Mouse (Mus musculus): ENCODE measurements around the gene Anp32b.

Anp32b gene

DNA sequence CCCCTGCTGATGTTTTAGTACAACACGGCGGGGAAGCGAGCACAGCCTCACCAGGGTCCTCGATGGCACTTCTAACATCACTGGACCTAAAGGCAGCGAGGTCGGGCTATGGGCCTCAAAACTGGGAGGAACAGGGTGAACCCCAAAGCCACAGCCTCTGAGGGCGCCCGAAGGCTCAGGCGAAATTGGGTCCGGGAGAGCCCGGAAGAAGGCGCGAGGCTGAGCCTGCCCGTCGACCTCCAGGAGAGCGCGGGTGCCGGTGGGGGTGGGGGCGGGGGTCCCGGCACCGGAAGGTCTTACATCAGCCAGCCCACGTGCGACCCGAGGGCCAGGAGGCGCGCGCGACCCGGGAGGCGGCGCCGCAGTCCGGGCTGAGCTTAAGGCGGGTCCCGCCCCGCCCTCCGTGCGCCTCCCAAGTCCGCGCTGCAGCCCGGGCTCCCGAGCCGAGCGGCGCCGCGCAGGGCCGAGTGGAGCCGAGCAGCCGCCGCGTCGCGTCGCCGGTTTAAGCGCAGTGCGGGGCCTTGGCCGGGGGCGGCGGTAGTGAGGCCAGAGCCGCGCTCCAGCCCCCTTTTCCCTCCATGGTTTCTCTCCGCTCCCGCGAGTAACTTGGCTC, at the start of gene Anp32b:
Gene Anp32b (plus strand): TSS at position 384 of the 613 bp plus-strand sequence.
- peak; percentile 88 for DNase-seq (ENCODE audit: low spot score)

DNA sequence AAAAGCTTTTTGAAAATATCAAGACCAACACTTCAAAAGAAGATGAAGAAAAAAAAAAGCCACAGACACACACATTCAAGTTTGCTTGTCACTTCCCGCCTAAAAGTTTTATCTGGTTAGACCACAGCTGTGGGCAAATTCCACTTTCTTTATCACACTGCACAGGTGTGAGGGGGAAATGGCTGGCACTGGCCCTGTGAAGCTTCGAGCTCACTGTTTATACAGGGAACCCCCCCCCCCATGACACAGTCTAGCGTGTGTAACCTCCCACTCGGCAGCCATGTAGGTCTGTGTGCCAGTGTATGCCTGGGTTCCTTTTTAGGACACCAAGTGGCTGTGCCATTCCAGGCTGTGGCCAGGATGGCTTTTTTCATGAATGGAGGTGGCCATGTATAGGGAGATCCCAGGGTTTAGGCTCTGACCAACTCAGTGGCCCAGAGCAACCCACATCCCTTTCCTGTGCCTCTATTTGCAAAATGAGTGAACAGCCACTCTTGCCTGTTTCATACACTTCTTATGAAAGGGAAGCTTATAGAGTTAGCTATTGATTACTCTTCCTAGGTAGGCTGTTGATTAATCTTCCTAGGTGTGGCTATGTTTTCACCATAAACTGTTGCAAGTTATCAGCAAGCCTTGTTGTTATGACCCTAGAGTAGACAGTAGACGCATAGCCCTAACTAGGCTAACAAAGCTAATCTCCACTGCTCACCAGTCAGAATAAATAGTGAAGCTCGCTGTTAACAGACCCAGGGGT, 46.5 kb upstream of the Anp32b start:
- no peak for DNase-seq (ENCODE audit: low spot score)

DNA sequence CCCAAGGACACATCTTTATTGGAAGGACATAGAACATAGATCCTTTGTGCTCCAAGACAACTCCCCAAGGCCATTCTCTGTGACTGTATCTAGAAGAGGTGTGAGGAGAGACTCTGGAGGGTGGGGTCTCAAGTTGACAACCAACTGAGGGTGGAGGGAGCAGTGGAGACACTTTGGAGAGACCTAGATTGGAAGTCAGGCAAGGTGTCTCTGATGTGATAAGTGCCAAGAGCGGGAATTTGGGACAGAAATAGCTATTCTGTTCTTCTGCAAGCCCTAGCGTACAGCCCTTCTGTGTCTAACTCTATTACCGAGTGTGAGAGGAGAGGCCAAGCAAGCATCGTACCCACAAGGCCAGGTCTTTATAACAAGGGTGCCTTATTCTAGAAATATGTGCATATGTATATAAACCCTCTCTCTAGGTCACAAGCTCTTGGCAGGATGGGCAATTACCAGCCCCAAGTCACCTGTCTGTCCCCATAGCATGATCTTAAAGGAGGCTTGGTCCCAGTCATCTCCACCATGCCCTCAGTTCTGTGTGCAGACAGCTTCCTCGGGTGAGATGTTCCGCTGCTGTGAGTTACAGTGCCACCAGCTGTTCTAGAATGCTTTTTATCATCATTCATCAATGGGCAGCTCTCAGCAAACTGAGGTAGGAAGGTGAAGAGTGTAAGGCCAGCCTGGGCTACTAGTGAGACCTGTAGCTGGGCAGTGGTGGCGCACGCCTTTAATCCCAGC, 43.6 kb upstream of the Anp32b start:
- DNase-seq (ENCODE audit: low spot score): no peak

DNA sequence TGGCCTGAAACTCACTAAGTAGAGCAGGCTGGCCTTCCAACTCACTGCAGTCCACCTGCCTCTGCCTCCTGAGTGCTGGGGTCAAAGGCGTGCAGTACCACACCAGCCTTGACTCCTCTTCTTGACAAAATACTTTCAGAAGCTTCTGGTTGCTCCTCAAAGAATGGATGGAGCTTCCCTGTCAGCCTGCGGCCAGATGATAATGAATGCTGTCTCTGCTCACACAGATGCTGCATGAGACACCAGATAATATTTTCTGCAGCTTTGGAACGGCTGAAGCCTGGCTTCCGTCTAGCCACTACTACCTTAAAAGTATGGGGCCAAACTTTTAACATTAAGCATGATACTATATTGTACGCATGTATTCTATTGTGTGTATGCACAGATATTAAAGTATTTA, 40.0 kb upstream of the Anp32b start:
- DNase-seq (ENCODE audit: low spot score): no peak

DNA sequence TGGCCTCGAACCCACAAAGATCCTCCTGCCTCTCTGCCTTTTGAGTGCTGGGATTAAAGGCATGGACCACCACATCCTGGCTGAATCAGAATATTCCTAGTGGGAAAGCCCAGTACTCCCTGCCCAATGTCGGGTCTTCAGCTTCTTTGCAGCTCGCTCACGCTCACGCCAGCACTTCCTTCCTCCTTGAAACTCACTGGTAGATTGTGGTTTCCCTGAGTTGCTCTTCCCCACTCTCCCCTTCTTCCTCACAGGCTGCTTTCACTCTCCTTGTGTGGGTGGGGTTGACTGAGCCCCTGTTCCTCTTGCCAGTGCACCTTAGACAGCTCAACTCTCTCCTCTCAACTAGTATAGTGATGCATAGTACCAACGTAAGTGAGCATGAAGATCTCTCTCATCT, 39.2 kb upstream of the Anp32b start:
- DNase-seq (ENCODE audit: low spot score): no peak

DNA sequence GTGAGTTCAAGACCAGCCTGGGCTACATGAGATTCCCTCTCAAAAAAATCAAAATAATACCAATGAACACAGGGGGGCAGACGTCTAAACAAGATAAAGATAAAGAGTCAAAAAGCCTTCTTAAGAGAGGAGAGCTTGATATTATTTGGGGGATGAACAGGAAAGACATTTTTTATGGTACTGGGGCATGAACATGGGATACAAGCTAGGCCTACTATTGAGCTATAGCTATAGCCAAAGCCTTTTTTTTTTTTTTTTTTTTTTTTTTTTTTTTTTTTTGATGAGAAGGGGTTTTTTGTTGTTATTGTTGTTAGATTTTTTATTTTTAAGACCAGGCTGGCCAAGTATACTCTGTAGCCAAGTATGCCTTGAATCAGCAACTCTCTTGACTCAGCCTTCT, 38.6 kb upstream of the Anp32b start:
- no peak for DNase-seq (ENCODE audit: low spot score)

DNA sequence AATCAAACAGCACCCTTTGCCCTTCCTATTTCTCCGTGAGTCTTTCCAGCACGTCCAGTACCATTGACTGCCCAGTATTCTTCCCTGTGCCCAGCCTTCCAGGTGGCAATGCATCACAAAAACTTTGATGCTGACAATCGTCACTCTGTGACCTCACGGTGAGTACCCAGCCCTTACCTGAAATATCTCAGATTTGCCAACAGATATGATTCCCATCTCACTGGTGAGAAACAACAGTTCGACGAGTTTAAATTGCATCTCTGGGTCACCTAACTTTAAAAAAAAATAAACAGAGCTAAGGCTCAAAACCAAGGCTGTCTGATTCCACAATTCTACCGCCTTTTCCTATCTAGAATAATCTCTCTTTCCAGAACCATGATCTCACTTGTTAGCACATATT, 37.3 kb upstream of the Anp32b start, which contains the start of gene Hemgn:
Gene Hemgn (minus strand): TSS at position 101 of the 400 bp plus-strand sequence.
- DNase-seq (ENCODE audit: low spot score): no peak

DNA sequence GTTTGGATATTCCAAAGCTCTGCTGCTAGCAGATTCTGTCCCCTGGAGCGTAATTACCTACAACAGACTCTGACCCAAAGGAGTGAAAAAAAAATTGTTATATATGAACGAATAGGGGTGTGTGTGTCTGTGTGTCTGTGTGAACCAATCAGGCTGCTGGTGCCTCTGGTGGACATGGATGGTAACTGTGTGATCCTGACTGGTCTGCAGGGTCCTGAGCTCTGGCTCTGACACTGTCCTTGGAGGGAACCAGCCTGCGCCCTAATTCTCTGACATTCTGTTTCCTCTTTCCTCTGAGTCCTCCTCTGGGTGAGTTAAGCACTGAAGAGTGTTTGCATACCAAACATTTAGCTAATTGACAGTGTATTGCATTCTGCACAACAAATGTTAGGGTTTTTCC, 33.2 kb upstream of the Anp32b start:
- no peak for DNase-seq (ENCODE audit: low spot score)

DNA sequence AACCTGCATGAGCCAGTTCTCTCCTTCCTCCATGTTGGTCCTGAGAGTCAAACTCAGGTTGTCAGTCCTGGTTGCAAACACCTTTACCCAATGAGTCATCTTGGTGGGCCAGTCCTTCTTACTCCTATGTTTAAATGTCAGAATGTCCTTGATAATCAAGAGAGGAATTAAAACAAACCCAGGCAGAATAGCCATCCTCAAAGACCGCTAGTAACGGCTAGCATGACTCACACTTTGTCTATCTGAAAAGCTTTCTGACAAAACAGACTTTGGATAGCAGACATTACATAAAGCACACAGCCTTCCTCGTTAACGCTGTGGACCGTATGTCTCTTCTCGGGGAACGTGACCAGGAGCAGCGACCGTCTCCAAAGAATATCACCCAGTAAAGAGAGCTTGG, 31.9 kb upstream of the Anp32b start:
- no peak for DNase-seq (ENCODE audit: low spot score)

DNA sequence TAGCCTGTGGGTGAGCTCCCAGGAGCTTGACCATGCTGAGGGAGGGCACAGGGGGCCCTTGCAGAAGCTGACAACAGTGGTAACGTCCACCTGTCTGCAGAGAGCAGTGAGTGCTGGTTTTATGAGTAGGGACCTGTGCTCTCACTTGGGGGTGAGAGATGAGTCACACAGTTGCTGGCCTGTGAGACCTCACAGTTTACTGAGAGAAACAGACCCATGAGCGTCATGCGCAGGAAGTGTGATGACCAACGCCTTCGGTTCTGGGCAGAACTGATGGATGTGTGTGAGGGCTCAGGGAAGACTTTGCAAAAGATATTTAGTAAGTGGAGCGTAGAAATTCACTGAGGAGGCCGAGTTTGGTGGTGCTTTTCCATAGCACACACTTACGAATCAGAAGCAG, 28.1 kb upstream of the Anp32b start:
- DNase-seq (ENCODE audit: low spot score): no peak

DNA sequence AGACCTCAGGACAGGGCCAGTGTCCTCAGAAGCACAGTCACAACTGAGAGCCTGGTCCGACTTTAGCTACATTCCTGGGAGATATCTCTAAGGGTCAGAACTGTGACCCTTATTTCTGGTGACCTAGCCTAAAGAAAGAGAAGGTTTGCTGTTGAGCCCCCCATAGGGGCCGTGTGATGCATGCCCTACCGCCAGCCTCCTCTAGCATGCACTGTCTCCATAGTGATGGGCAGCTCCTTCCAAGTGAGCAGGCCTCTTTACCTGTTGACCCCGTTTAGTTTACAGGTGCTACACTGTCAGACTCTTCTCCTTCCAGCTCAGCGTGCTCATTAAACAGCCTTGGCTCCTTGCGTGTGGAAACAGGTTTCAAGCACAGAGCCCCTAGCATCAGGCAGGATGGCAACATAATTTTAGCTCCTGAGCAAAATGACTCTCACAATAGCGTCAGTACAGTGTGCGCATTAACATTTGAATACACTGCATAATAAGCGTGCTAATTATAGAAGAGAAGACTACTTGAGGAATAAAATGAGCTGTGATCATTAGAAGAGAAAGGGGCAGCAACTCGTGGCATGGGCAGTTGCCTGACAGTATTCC, 21.7 kb upstream of the Anp32b start:
- no peak for DNase-seq (ENCODE audit: low spot score)

DNA sequence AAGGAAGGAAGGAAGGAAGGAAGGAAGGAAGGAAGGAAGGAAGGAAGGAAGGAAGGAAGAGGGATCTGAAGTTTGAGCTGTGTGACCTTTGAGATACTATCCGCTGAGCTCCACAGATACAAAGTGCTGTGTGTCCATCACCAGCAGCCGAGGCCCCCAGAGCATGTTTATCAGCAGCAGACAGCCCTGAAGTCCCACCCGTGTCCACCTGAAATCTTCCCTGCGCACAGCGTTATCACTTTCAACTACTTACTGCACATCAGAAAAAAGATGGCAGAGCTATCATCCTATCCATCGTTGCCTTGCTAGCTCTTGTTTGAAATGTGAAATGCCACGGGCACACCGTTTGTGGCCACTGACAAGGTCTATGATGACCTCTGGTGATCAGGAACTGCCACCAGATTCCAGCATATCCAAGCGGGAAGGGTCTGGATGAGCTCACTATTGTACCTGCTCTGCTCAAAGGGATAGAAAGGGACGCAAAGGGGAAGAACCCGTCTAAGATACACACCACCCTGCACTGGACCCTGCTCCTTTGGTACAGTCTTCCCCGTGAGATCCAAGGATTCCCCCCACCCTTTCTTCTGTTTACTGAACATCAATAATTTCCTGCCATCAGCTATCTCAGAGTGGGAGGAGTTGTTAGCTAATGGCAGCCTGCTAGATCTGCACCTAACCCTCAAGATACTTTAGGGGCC, 18.2 kb upstream of the Anp32b start:
- DNase-seq (ENCODE audit: low spot score): no peak

DNA sequence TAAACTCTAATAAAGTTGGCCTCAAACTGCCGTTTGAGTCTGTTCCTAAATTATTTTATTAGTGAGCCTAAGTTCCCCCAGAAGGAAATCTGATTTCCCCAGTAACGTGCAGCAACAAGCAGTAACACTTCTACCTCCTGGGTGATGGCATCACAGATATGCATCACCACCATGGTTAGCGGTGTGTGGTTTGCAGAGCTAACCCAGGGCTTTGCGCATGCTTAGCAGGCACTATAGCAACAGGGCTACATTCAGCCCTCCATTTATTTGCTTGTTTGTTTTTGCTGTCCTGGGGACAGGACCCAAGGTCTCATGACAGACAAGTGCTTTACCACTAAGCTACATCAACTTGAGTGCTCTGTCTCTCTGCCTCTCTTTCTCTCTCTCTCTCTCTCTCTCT, 8.2 kb upstream of the Anp32b start:
- DNase-seq (ENCODE audit: low spot score): no peak

DNA sequence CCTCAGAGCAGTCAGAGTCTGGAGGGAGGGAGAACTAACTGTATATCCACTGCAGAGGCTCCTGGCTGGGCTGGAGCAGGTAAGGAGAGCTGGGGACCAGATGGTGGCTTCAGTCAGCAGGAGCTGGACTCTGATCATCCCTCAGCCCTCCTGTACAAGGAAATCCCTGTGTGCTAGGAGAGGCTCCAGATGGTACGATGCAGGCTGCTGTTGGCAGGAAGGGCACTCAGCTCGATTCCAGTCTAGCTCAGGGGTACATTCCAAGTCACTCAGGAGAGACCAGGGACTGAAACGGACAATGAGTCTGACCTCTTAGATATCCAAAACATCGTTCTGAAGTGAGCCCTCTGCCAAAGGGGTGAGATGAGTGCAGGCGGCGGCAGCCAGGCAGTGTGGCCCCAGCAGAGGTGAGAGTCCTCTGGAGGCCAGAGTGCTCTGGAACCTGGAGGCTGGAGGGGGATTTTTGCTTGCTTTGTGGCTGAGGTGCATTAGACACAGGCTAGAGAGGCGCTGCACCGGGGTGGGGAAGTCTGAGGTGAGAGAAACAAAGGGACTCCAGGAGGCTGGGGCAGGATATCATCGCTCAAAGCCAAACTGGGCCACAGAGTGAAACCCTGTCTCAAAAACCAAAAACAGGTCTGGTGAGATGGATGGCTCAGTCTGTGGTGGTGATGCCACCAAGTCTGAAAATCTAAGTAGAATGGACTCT, 5.3 kb upstream of the Anp32b start:
- no peak for DNase-seq (ENCODE audit: low spot score)

DNA sequence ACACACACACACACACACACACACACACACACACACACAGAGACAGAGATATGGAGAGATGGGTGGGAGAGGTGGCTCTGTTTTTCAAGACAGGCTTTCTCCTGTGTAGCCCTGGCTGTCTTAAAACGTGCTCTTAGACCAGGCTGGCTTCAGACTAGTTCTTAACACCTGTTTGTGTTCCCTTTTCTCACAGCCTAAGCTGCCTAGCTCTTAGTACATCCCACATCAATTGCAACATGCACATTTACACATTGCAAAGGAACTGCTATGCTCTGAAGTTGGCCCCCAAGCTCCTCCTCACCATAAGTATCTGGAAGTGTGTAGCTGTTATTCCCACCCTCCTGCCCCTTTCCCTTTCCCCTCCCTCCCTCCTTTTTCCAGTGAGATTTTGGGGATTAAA, 3.2 kb upstream of the Anp32b start:
- DNase-seq (ENCODE audit: low spot score): no peak

DNA sequence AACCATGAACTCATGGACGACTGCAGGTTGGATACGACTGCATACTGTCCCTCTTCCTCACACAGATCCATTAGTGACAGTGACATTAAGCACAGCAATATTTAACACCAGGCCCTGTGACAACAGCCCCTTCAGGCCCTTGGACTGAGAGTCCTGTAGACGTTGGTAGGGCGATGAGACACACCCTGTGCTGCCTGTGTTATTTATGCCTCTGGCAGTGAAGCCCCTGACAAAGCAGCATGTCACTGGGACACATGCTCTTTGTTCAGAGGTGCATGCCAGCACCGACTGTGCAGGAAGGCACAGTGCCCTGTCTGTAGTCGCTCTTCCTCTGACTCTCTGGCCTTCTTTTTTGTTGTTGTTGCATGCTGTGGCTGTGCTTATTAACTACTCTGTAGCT, 1.8 kb upstream of the Anp32b start:
- no peak for DNase-seq (ENCODE audit: low spot score)

DNA sequence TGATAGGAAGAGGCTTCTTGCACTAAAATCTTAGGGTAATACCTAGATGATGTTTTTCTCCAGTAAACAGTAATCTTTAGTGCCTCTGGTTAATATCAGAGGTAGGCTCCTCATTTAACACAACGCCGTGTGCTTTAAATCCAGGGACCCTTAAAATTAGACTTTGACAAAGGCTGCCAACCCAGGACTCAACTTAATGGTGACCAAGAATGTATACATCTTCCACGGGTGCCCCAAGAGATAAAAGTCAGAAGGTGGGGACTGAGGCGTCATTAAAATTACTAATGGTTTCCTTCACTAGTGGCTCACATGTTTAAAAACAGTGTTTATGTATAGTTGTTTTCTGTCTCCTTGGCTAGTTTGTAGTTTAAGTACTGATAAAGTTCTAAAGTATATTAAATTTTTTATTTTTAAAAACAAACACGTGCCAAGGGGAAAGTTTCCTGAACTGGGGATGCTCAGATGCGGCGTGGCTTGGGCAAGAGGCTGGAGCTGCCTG, 633 bp upstream of the Anp32b start:
- DNase-seq (ENCODE audit: low spot score): no peak

DNA sequence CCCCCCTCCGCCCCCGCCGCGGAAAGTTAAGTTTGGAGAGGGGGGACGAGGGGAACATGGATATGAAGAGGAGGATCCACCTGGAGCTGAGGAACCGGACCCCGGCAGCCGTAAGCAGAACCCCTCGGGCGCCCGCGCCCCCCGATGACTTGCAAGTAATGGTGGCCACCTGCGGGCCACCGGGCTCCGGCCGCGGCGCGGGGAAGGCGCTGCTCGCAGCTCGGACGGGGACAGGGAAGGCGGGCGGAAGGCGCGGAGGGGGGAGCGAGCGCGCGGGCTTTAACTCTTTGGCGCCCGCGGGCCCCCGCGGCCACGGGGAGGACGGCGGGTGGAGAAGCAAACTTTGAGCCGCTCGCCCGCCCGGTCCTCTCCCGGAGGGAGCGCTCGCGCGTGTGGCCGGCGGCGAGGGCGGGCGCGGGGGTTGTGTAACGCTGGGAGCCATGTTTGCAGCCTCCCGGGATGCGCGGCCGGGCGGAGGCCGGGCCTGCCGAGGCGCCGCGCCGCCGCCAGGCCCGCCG, 597 bp downstream of the Anp32b start:
- DNase-seq (ENCODE audit: low spot score): peak; percentile 53

DNA sequence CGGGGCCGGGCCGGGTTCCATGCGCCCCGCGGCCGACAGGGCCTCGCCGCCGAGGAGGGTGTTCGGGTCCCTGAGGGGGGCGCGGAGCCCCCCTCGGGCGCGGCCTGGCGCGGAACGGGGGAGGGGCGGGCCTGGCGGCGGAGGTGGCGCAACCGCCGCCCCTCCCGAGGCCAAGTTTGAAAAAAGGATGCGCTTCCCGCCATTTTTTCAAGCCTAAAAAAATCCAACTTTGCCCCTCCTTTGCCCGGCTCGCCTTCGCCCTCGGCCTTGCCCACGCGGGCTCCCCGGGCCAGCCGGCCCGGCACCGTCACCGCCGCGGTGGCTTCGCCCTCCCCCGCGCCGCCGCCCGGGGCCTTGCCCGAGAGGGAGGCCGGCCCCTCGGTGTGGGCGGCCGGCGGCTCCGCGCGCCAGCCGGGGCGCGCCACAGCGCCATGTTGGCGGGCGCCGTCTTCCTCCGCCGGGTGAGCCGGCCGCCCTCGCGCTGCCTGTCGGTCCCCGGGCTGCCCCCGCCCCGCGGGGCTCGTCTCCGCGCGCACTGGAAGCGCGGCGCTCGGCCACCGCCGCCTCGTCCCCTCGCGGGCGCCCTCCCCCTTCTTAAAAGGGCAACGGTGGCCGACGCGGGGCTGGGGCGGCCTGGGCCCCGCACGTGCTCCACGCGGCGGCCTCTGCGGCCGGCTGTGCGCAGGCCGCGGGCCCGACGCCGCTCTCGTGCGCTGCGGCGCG, 1.2 kb downstream of the Anp32b start:
- DNase-seq (ENCODE audit: low spot score): peak; percentile 53

DNA sequence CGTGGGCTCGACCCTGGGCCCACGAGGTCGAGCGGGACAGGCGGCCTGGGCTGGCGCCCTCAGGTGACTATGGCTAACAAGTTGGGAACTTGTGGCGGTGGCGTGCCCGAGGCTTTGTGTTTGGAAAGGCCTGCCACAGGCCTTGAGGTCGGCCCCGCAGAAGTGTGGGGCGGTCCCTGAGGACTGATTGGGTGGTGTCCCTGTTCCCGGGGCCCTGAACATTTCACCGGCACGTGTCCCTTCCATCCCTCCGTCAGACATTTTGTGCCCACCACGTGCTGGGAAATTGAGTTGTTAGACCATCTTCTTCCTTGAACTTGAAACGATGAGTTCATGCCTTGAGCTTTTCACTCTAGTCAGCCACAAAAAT, 1.8 kb downstream of the Anp32b start:
- peak; percentile 58 for DNase-seq (ENCODE audit: low spot score)
